Comparison of ENCODE assay signal across 8 mouse cellular contexts in the genomic region with DNA sequence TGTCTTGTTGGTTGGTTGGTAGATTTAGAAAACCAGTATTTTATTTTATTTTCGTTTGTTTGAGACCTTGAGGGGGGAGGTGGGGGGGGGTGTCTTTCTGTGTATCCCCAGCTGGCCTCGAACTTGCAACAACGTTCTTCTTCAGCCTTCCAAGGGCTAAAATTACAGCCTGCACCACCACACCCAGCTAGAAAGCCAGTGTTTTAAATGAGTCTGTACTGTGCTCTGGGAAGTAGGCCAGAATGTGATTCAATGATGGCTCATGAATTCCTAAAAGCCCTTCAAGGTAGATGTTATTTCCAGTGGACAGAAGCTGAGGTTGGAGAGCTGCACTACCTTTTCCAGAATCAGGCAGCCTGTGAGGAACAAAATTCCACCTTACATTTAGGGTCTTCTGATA. TPM values are rescaled to one million over a fixed set of nuclear protein-coding genes. Genes with fewer than 3 reads are reported as not detected.
DNase-seq lines count a peak whose midpoint lies in the region; ATAC-seq lines count a peak whose summit lies in the region.

No protein-coding gene starts in this region.

- 0 out of 2 replicates have a peak overlapping the region, but pooled peaks have one; percentile 61 for H3K4me2 ChIP-seq in intestine, embryonic 15.5 days (replicated peaks)
- peak overlapping the region; percentile 46; the same call in 1 of the 2 replicates for H3K4me2 ChIP-seq in stomach, embryonic 14.5 days (replicated peaks; ENCODE audit: low read depth, low read length)

- H3K36me3 ChIP-seq in megakaryocyte, embryonic 14.5 days (replicated peaks; ENCODE audit: low read length), result peaks cover 53% of the 10 kb centered on the region
- H3K36me3 ChIP-seq in intestine, embryonic 15.5 days, result 0 out of 2 replicates have a peak, but pooled peaks cover under 1% of the 10 kb centered on the region
- H3K36me3 ChIP-seq in stomach, embryonic 14.5 days (ENCODE audit: control insufficient read depth, insufficient read depth, low read length), result no peaks in the 10 kb centered on the region; the same call in 1 of the 2 replicates

- no peak overlapping the region for H3K9ac ChIP-seq in intestine, embryonic 15.5 days
- H3K9ac ChIP-seq in stomach, embryonic 14.5 days (replicated peaks; ENCODE audit: low read depth, low read length), result no peak overlapping the region

- intact Hi-C loops in gastrocnemius, postnatal 14 days (cut with DNase I; ENCODE audit: low total_unique reads), result no loop called here

- H3K4me1 ChIP-seq in megakaryocyte, embryonic 14.5 days, result peaks cover 85% of the 10 kb centered on the region
- peaks cover 20% of the 10 kb centered on the region for H3K4me1 ChIP-seq in intestine, embryonic 15.5 days (replicated peaks)
- peaks cover 19% of the 10 kb centered on the region for H3K4me1 ChIP-seq in stomach, embryonic 14.5 days (ENCODE audit: control insufficient read depth, insufficient read depth, low read length)

- peak overlapping the region; percentile 92 for H3K4me3 ChIP-seq in megakaryocyte, embryonic 14.5 days (replicated peaks)
- H3K4me3 ChIP-seq in intestine, embryonic 15.5 days (replicated peaks), result no peak overlapping the region
- no peak overlapping the region for H3K4me3 ChIP-seq in stomach, embryonic 14.5 days (ENCODE audit: low read depth, low read length)

- DNase-seq in cerebellum, adult 9-11 months, result peak; percentile 65
- DNase-seq in cerebellum, postnatal 36 days, result no peak
- no peak for DNase-seq in spleen, postnatal 10 days (ENCODE audit: low spot score in 2 of 2)
- DNase-seq in gastrocnemius, postnatal 14 days, result no peak

- H3K9me3 ChIP-seq in megakaryocyte, embryonic 14.5 days, result no peaks in the 10 kb centered on the region
- no peaks in the 10 kb centered on the region for H3K9me3 ChIP-seq in intestine, embryonic 15.5 days
- no peaks in the 10 kb centered on the region for H3K9me3 ChIP-seq in stomach, embryonic 14.5 days (ENCODE audit: control insufficient read depth, low read depth, low read length)

- 63% methylated on average over 3 of the region's 3 CpGs for WGBS in intestine, embryonic 15.5 days
- 64% methylated on average over 3 of the region's 3 CpGs for WGBS in stomach, embryonic 14.5 days

- peak overlapping the region; percentile 52; the same call in 1 of the 2 replicates for H3K27ac ChIP-seq in intestine, embryonic 15.5 days
- H3K27ac ChIP-seq in stomach, embryonic 14.5 days (ENCODE audit: low read length), result no peak overlapping the region

- no peak for ATAC-seq in megakaryocyte, adult 5-6 weeks (ENCODE audit: poor library complexity, severe bottlenecking)
- no peak for ATAC-seq in intestine, embryonic 15.5 days
- ATAC-seq in stomach, embryonic 14.5 days (ENCODE audit: insufficient number of reproducible peaks, insufficient read depth, low FRiP score, low read depth), result no peak

- H3K27me3 ChIP-seq in megakaryocyte, embryonic 14.5 days (replicated peaks), result no peaks in the 10 kb centered on the region
- H3K27me3 ChIP-seq in intestine, embryonic 15.5 days (replicated peaks), result no peaks in the 10 kb centered on the region
- no peaks in the 10 kb centered on the region for H3K27me3 ChIP-seq in stomach, embryonic 14.5 days (ENCODE audit: control insufficient read depth, insufficient read depth, low read length)

RNA-seq across cellular contexts. Expression of gene Hexim2, which starts 2.0 kb away (rescaled TPM):
- polyA plus RNA-seq in megakaryocyte, embryonic 14.5 days (2012; ENCODE audit: insufficient read depth, low replicate concordance), result 73.5 and 168 TPM in 2 replicates
- total RNA-seq in megakaryocyte, adult 5-6 weeks (2015), result 0.25 and 1.8 TPM in 2 replicates
- total RNA-seq in megakaryocyte, adult 5-6 weeks (2017), result 1.0 and 2.1 TPM in 2 replicates
- polyA plus RNA-seq in intestine, embryonic 15.5 days (2015; fragmentation: Nextera tagmentation; extraction: Ambion mirVana), result 7.9 and 8.8 TPM in 2 replicates
- polyA plus RNA-seq in stomach, embryonic 14.5 days (2014; fragmentation: Nextera tagmentation; extraction: Ambion mirVana), result 7.3 and 9.1 TPM in 2 replicates
- 1 to 10 TPM; 2.7 to 3.8 TPM for total RNA-seq in gastrocnemius, postnatal 14 days (2021)

RNA-seq across cellular contexts. Expression of gene Hexim1, which starts 18.2 kb away (rescaled TPM):
- polyA plus RNA-seq in megakaryocyte, embryonic 14.5 days (2012; ENCODE audit: insufficient read depth, low replicate concordance), result 24.4 and 98.1 TPM in 2 replicates
- 10.1 TPM in 2 replicates for total RNA-seq in megakaryocyte, adult 5-6 weeks (2015)
- total RNA-seq in megakaryocyte, adult 5-6 weeks (2017), result 17.0 and 24.6 TPM in 2 replicates
- polyA plus RNA-seq in intestine, embryonic 15.5 days (2015; fragmentation: Nextera tagmentation; extraction: Ambion mirVana), result 4.1 and 4.7 TPM in 2 replicates
- 7.6 and 7.7 TPM in 2 replicates for polyA plus RNA-seq in stomach, embryonic 14.5 days (2014; fragmentation: Nextera tagmentation; extraction: Ambion mirVana)
- total RNA-seq in gastrocnemius, postnatal 14 days (2021), result 10 to 100 TPM; 20.7 to 21.5 TPM

RNA-seq across cellular contexts. Expression of gene Acbd4, which starts 32.7 kb away (rescaled TPM):
- 42.5 and 61.0 TPM in 2 replicates for polyA plus RNA-seq in megakaryocyte, embryonic 14.5 days (2012; ENCODE audit: insufficient read depth, low replicate concordance)
- total RNA-seq in megakaryocyte, adult 5-6 weeks (2015), result 3.2 and 6.2 TPM in 2 replicates
- 9.3 and 9.4 TPM in 2 replicates for total RNA-seq in megakaryocyte, adult 5-6 weeks (2017)
- 17.4 and 22.0 TPM in 2 replicates for polyA plus RNA-seq in intestine, embryonic 15.5 days (2015; fragmentation: Nextera tagmentation; extraction: Ambion mirVana)
- polyA plus RNA-seq in stomach, embryonic 14.5 days (2014; fragmentation: Nextera tagmentation; extraction: Ambion mirVana), result 17.7 and 20.4 TPM in 2 replicates
- 10 to 100 TPM; 30.0 to 35.7 TPM for total RNA-seq in gastrocnemius, postnatal 14 days (2021)

RNA-seq across cellular contexts. Expression of gene Plcd3, which starts 32.8 kb away (rescaled TPM):
- 0.18 TPM in 1 of 2 replicates, not detected in the other for polyA plus RNA-seq in megakaryocyte, embryonic 14.5 days (2012; ENCODE audit: insufficient read depth, low replicate concordance)
- total RNA-seq in megakaryocyte, adult 5-6 weeks (2015), result not detected in 2 replicates
- total RNA-seq in megakaryocyte, adult 5-6 weeks (2017), result not detected in 2 replicates
- 1.8 and 2.0 TPM in 2 replicates for polyA plus RNA-seq in intestine, embryonic 15.5 days (2015; fragmentation: Nextera tagmentation; extraction: Ambion mirVana)
- polyA plus RNA-seq in stomach, embryonic 14.5 days (2014; fragmentation: Nextera tagmentation; extraction: Ambion mirVana), result 2.5 TPM in 2 replicates
- total RNA-seq in gastrocnemius, postnatal 14 days (2021), result 1 to 10 TPM; 4.5 TPM

RNA-seq across cellular contexts. Expression of gene Fmnl1, which starts 36.7 kb away (rescaled TPM):
- 25.5 and 36.6 TPM in 2 replicates for polyA plus RNA-seq in megakaryocyte, embryonic 14.5 days (2012; ENCODE audit: insufficient read depth, low replicate concordance)
- total RNA-seq in megakaryocyte, adult 5-6 weeks (2015), result 387 and 407 TPM in 2 replicates
- total RNA-seq in megakaryocyte, adult 5-6 weeks (2017), result 126 and 152 TPM in 2 replicates
- polyA plus RNA-seq in intestine, embryonic 15.5 days (2015; fragmentation: Nextera tagmentation; extraction: Ambion mirVana), result 2.0 and 2.2 TPM in 2 replicates
- polyA plus RNA-seq in stomach, embryonic 14.5 days (2014; fragmentation: Nextera tagmentation; extraction: Ambion mirVana), result 1.7 and 2.3 TPM in 2 replicates
- total RNA-seq in gastrocnemius, postnatal 14 days (2021), result 1 to 10 TPM; 6.7 to 7.3 TPM
